Mouse (Mus musculus) heart, embryonic 13.5 days (tissue): Measurements from ENCODE around the gene Ano10. TPM values are rescaled to one million over a fixed set of nuclear protein-coding genes. Genes with fewer than 3 reads are reported as not detected.

Experiments used
- ATAC-seq: fragments of 200-750 bp; cut with Nextera tagmentation; 2 replicates; pipeline ENCODE4 v1.8.0; 2017; ENCODE audit warnings: moderate TSS enrichment; ENCODE audit not compliant: insufficient number of reproducible peaks, low FRiP score, low TSS enrichment; ENCODE audit errors: extremely low read depth
- H3K27ac ChIP-seq: fragments of 300-500 bp; sonication (generic); replicated peaks from 2 replicates; pipeline ENCODE4 v1.5.1; 2015; ENCODE audit warnings: moderate library complexity, mild to moderate bottlenecking, inconsistent platforms
- H3K27me3 ChIP-seq: fragments of 300-500 bp; sonication (generic); replicated peaks from 2 replicates; pipeline ENCODE4 v1.6.1; 2015; ENCODE audit warnings: mild to moderate bottlenecking, inconsistent platforms
- H3K36me3 ChIP-seq: fragments of 300-500 bp; sonication (generic); 2 replicates; pipeline ENCODE4 v1.6.1; 2015; ENCODE audit warnings: mild to moderate bottlenecking, inconsistent platforms
- H3K4me1 ChIP-seq: fragments of 300-500 bp; sonication (generic); 2 replicates; pipeline ENCODE4 v1.6.1; 2015; ENCODE audit warnings: inconsistent platforms
- H3K4me2 ChIP-seq: fragments of 300-500 bp; sonication (generic); 2 replicates; pipeline ENCODE4 v1.6.1; 2015; ENCODE audit warnings: inconsistent platforms, mild to moderate bottlenecking, moderate library complexity
- H3K4me3 ChIP-seq: fragments of 300-500 bp; sonication (generic); 2 replicates; pipeline ENCODE4 v1.5.1; 2015; ENCODE audit warnings: moderate library complexity, mild to moderate bottlenecking, inconsistent platforms
- H3K9ac ChIP-seq: fragments of 300-500 bp; sonication (generic); 2 replicates; pipeline ENCODE4 v1.6.1; 2015; ENCODE audit warnings: inconsistent platforms, mild to moderate bottlenecking, moderate library complexity
- H3K9me3 ChIP-seq: fragments of 300-500 bp; sonication (generic); 2 replicates; pipeline ENCODE4 v1.6.1; 2016; ENCODE audit warnings: inconsistent platforms
- WGBS: fragments of 180-500 bp; shearing (Covaris S2); methylation state at CpG from one replicate; pipeline ENCODE4 v1.1.7; 2015; ENCODE audit warnings: mixed read lengths; 5-methylcytosine and 5-hydroxymethylcytosine counted together
- polyA plus RNA-seq: library from polyadenylated mRNA; unstranded; fragments of >200 nt; fragmentation: Nextera tagmentation; extraction: Ambion mirVana; gene quantifications from 2 replicates; pipeline ENCODE4 v1.2.1, GENCODE M21; 2015

Gene Ano10
- polyA plus RNA-seq, 1 experiment from 2014 or later: 30.8 TPM

- Histone ChIP-seq H3K4me1 (peaks cover 3% of the 10 kb centered on the region), H3K36me3 (peaks cover 62% of the 10 kb centered on the region), H3K9ac (no peak overlapping the region), H3K27ac (no peak overlapping the region), H3K4me2 (no peak overlapping the region), H3K9me3 (no peaks in the 10 kb centered on the region), H3K4me3 (no peak overlapping the region), H3K27me3 (no peaks in the 10 kb centered on the region)
- 82% methylated on average over 10 of the region's 10 CpGs for WGBS
- ATAC-seq: no peak
These were observed 23.3 kb downstream of the Ano10 start for GRCm38 (mm10) chr9:122270913-122271312.

- H3K9ac ChIP-seq: no peak overlapping the region
- 62% methylated on average over 3 of the region's 3 CpGs for WGBS
- no peak overlapping the region for H3K27ac ChIP-seq
- no peak overlapping the region for H3K4me3 ChIP-seq
- no peaks in the 10 kb centered on the region for H3K9me3 ChIP-seq
- no peak overlapping the region for H3K4me2 ChIP-seq
- no peaks in the 10 kb centered on the region for H3K27me3 ChIP-seq
- peaks cover 10% of the 10 kb centered on the region for H3K4me1 ChIP-seq
- H3K36me3 ChIP-seq: peaks cover 63% of the 10 kb centered on the region
- ATAC-seq: no peak
These were observed 24.8 kb downstream of the Ano10 start for GRCm38 (mm10) chr9:122269256-122270041.

- ATAC-seq: no peak
- H3K36me3 ChIP-seq: peaks cover 55% of the 10 kb centered on the region
- 0 out of 2 replicates have a peak overlapping the region, but pooled peaks have one; percentile 14 for H3K9ac ChIP-seq
- WGBS: 57% methylated on average over 10 of the region's 10 CpGs
- peaks cover 10% of the 10 kb centered on the region for H3K4me1 ChIP-seq
- peak overlapping the region; percentile 20; the same call in 1 of the 2 replicates for H3K27ac ChIP-seq
- no peaks in the 10 kb centered on the region for H3K9me3 ChIP-seq
- no peak overlapping the region for H3K4me2 ChIP-seq
- no peaks in the 10 kb centered on the region for H3K27me3 ChIP-seq
- no peak overlapping the region for H3K4me3 ChIP-seq
These were observed 28.6 kb downstream of the Ano10 start for GRCm38 (mm10) chr9:122265526-122266210.

- no peak overlapping the region for H3K4me3 ChIP-seq
- H3K36me3 ChIP-seq: peaks cover 71% of the 10 kb centered on the region
- ATAC-seq: no peak
These were observed 31.1 kb downstream of the Ano10 start for GRCm38 (mm10) chr9:122263140-122263539.

GRCm38 (mm10) chr9:122254386-122254785 lies 39.8 kb downstream of the Ano10 start:
- Histone ChIP-seq H3K4me3 (no peak overlapping the region), H3K9me3 (0 out of 2 replicates have a peak, but pooled peaks cover 4% of the 10 kb centered on the region), H3K36me3 (peaks cover 77% of the 10 kb centered on the region), H3K4me1 (no peaks in the 10 kb centered on the region), H3K4me2 (no peak overlapping the region), H3K27ac (no peak overlapping the region), H3K9ac (no peak overlapping the region), H3K27me3 (no peaks in the 10 kb centered on the region)
- WGBS: 77% methylated on average over 3 of the region's 3 CpGs
- no peak for ATAC-seq

More at GRCm38 (mm10) chr9:122263140-122263539, 31.1 kb downstream of the Ano10 start:
- Histone ChIP-seq H3K9ac (no peak overlapping the region), H3K4me2 (no peak overlapping the region), H3K27ac (no peak overlapping the region), H3K4me1 (peaks cover 10% of the 10 kb centered on the region), H3K9me3 (no peaks in the 10 kb centered on the region), H3K27me3 (no peaks in the 10 kb centered on the region)

GRCm38 (mm10) chr9:122252113-122252512 lies 42.1 kb downstream of the Ano10 start:
- Histone ChIP-seq H3K4me1 (no peaks in the 10 kb centered on the region), H3K4me2 (no peak overlapping the region), H3K27ac (no peak overlapping the region), H3K27me3 (no peaks in the 10 kb centered on the region), H3K4me3 (no peak overlapping the region), H3K9me3 (0 out of 2 replicates have a peak, but pooled peaks cover 4% of the 10 kb centered on the region), H3K36me3 (peaks cover 59% of the 10 kb centered on the region), H3K9ac (no peak overlapping the region)
- ATAC-seq: no peak
- 69% methylated on average over 1 of the region's 1 CpGs for WGBS

- WGBS: 42% methylated on average over 8 of the region's 8 CpGs
- Histone ChIP-seq H3K4me2 (no peak overlapping the region), H3K27ac (no peak overlapping the region), H3K4me1 (peaks cover 8% of the 10 kb centered on the region; the same call in 1 of the 2 replicates), H3K9ac (no peak overlapping the region), H3K4me3 (no peak overlapping the region), H3K9me3 (0 out of 2 replicates have a peak, but pooled peaks cover 4% of the 10 kb centered on the region), H3K36me3 (peaks cover 37% of the 10 kb centered on the region), H3K27me3 (no peaks in the 10 kb centered on the region)
- ATAC-seq: no peak
These were observed 46.1 kb downstream of the Ano10 start for GRCm38 (mm10) chr9:122248168-122248567.

- Histone ChIP-seq H3K4me1 (peaks cover 14% of the 10 kb centered on the region), H3K4me3 (no peak overlapping the region), H3K27me3 (no peaks in the 10 kb centered on the region), H3K9ac (no peak overlapping the region), H3K4me2 (no peak overlapping the region), H3K36me3 (peaks cover 32% of the 10 kb centered on the region), H3K27ac (no peak overlapping the region), H3K9me3 (0 out of 2 replicates have a peak, but pooled peaks cover 3% of the 10 kb centered on the region)
- WGBS: 44% methylated on average over 13 of the region's 13 CpGs
- ATAC-seq: no peak
These were observed 46.7 kb downstream of the Ano10 start for GRCm38 (mm10) chr9:122247430-122248027.

- Histone ChIP-seq H3K4me1 (peaks cover 30% of the 10 kb centered on the region), H3K4me2 (no peak overlapping the region), H3K27me3 (no peaks in the 10 kb centered on the region), H3K9me3 (no peaks in the 10 kb centered on the region), H3K36me3 (peaks cover 15% of the 10 kb centered on the region), H3K4me3 (no peak overlapping the region), H3K9ac (no peak overlapping the region), H3K27ac (no peak overlapping the region)
- no peak for ATAC-seq
- WGBS: 80% methylated on average over 8 of the region's 8 CpGs
These were observed 48.3 kb downstream of the Ano10 start for GRCm38 (mm10) chr9:122245879-122246278.

GRCm38 (mm10) chr9:122245471-122245870 lies 48.8 kb downstream of the Ano10 start:
- Histone ChIP-seq H3K36me3 (peaks cover 11% of the 10 kb centered on the region), H3K9me3 (no peaks in the 10 kb centered on the region), H3K9ac (no peak overlapping the region), H3K4me2 (no peak overlapping the region), H3K4me1 (peaks cover 34% of the 10 kb centered on the region), H3K27me3 (no peaks in the 10 kb centered on the region), H3K27ac (no peak overlapping the region), H3K4me3 (no peak overlapping the region)
- WGBS: 82% methylated on average over 4 of the region's 4 CpGs
- no peak for ATAC-seq

- Histone ChIP-seq H3K36me3 (peaks cover 6% of the 10 kb centered on the region; the same call in 1 of the 2 replicates), H3K4me3 (no peak overlapping the region), H3K27ac (no peak overlapping the region), H3K9me3 (no peaks in the 10 kb centered on the region), H3K4me2 (no peak overlapping the region), H3K4me1 (peaks cover 35% of the 10 kb centered on the region), H3K27me3 (no peaks in the 10 kb centered on the region), H3K9ac (no peak overlapping the region)
- no peak for ATAC-seq
- WGBS: 26% methylated on average over 2 of the region's 2 CpGs
These were observed 49.4 kb downstream of the Ano10 start for GRCm38 (mm10) chr9:122244800-122245165.
